Mouse (Mus musculus) layer of hippocampus, postnatal 14 days (tissue): ENCODE measurements around the gene Tbc1d9b. TPM values are rescaled to one million over a fixed set of nuclear protein-coding genes. Genes with fewer than 3 reads are reported as not detected.

ENCODE experiments used
- DNase-seq, 2 experiments: peaks; one replicate each; pipeline ENCODE4 v3.0.0; 2021 to 2022; ENCODE audit warnings: low spot score in 2 of 2, mixed read lengths in 1 of 2
- total RNA-seq, 2 experiments: library from RNA; stranded (reverse); gene quantifications; 2 replicates each; pipeline ENCODE4 v1.2.3; 2021

Tbc1d9b gene
- total RNA-seq, 2 experiments from 2014 or later = 104 to 105 TPM

GRCm38 (mm10) chr11:50207344-50207743, 76.1 kb downstream of the Tbc1d9b start:
- DNase-seq = no peak

- DNase-seq = no peak
Measured at GRCm38 (mm10) chr11:50208039-50208438, 76.8 kb downstream of the Tbc1d9b start.

GRCm38 (mm10) chr11:50210101-50210504, 78.9 kb downstream of the Tbc1d9b start:
- peak; percentile 80 to 94 for DNase-seq

GRCm38 (mm10) chr11:50210505-50211151, 79.4 kb downstream of the Tbc1d9b start, which contains the start of the genes Sqstm1 and Mgat4b:
Sqstm1 (minus strand) TSS chr11:50210827.
Mgat4b (plus strand) TSS chr11:50210890.
- peak; percentile 79 to 88 for DNase-seq

- DNase-seq = no peak
Measured at GRCm38 (mm10) chr11:50211322-50212059, 80.3 kb downstream of the Tbc1d9b start.

- DNase-seq = no peak
Measured at GRCm38 (mm10) chr11:50212060-50212739, 81.0 kb downstream of the Tbc1d9b start.

GRCm38 (mm10) chr11:50212848-50213758, 81.9 kb downstream of the Tbc1d9b start:
- no peak for DNase-seq

- DNase-seq = no peak
Measured at GRCm38 (mm10) chr11:50214631-50215030, 83.4 kb downstream of the Tbc1d9b start.

GRCm38 (mm10) chr11:50215633-50216032, 84.4 kb downstream of the Tbc1d9b start:
- no peak for DNase-seq

GRCm38 (mm10) chr11:50216724-50217366, 85.6 kb downstream of the Tbc1d9b start:
- no peak for DNase-seq

GRCm38 (mm10) chr11:50217811-50218210, 86.6 kb downstream of the Tbc1d9b start:
- no peak for DNase-seq

- no peak for DNase-seq
Measured at GRCm38 (mm10) chr11:50219833-50220232, 88.6 kb downstream of the Tbc1d9b start.

Other genes starting within 250 kb of the Tbc1d9b start
- gene Rasgef1c, start 229.6 kb upstream of the Tbc1d9b start, total RNA-seq = 1 to 10 TPM; 2.8 TPM
- gene Rnf130, start 106.0 kb upstream of the Tbc1d9b start, total RNA-seq = 10 to 100 TPM; 80.9 to 83.4 TPM
- gene Mrnip, start 43.0 kb downstream of the Tbc1d9b start, total RNA-seq = 10 to 100 TPM; 15.3 to 17.7 TPM
- gene Sqstm1, start 79.4 kb downstream of the Tbc1d9b start, total RNA-seq = 100 to 1,000 TPM; 343 to 377 TPM
- 100 to 1,000 TPM; 166 to 175 TPM for gene Mgat4b, start 79.5 kb downstream of the Tbc1d9b start, total RNA-seq
- 10 to 100 TPM; 13.1 to 13.8 TPM for gene Ltc4s, start 107.2 kb downstream of the Tbc1d9b start, total RNA-seq
- gene Maml1, start 160.9 kb downstream of the Tbc1d9b start, total RNA-seq = 10 to 100 TPM in 1 of 2 experiments, 1 to 10 TPM in 1; 9.6 to 10.5 TPM
- 100 to 1,000 TPM; 424 to 458 TPM for gene Canx, start 194.3 kb downstream of the Tbc1d9b start, total RNA-seq
- not detected for gene Cby3, start 223.1 kb downstream of the Tbc1d9b start, total RNA-seq
- gene Hnrnph1, start 245.6 kb downstream of the Tbc1d9b start, total RNA-seq = 100 to 1,000 TPM; 235 to 246 TPM